20 mouse cellular contexts compared by ENCODE assay signal in genomic region chr16:37906456-37906855, GRCm38 (mm10). TPM values are rescaled to one million over a fixed set of nuclear protein-coding genes. Genes with fewer than 3 reads are reported as not detected.
"Had no signal": no experiment of that assay in that cellular context is flagged by ENCODE, and none has a peak within 500 bp of the region (broad histone marks: within the 10 kb centered on the region; RNA-seq: fewer than 3 reads in every experiment).

No protein-coding gene starts in this region.

- H3K9ac ChIP-seq: liver, embryonic 13.5 days; neural tube, embryonic 13.5 days; stomach, embryonic 15.5 days had no signal

- ATAC-seq: intestine, postnatal 0 days had no signal

- H3K9me3 ChIP-seq: liver, embryonic 13.5 days; neural tube, embryonic 13.5 days; stomach, embryonic 15.5 days had no signal

- H3K4me2 ChIP-seq: liver, embryonic 13.5 days; midbrain, embryonic 11.5 days; neural tube, embryonic 13.5 days; stomach, embryonic 15.5 days had no signal

- H3K4me1 ChIP-seq: liver, embryonic 13.5 days; neural tube, embryonic 13.5 days; stomach, embryonic 15.5 days had no signal

- H3K27me3 ChIP-seq: liver, embryonic 13.5 days; neural tube, embryonic 13.5 days; stomach, embryonic 15.5 days had no signal

- H3K4me3 ChIP-seq: left cerebral cortex, adult 2 months; liver, embryonic 13.5 days; myocyte; neural tube, embryonic 13.5 days; stomach, embryonic 15.5 days had no signal

- H3K36me3 ChIP-seq: liver, embryonic 13.5 days; neural tube, embryonic 13.5 days; stomach, embryonic 15.5 days had no signal

- DNase-seq: layer of hippocampus, postnatal 36 days; liver, embryonic 13.5 days; lung, adult 2 months; lung, postnatal 14 days; lung, postnatal 4 days; midbrain, embryonic 14.5 days; retina, postnatal 1 day; right cerebral cortex, postnatal 25 days; spleen, adult 18-20 months; thymus, postnatal 25 days had no signal

- H3K27ac ChIP-seq: left cerebral cortex, adult 2 months; liver, embryonic 13.5 days; neural tube, embryonic 13.5 days; stomach, embryonic 15.5 days had no signal

RNA-seq across cellular contexts. Expression of gene Gpr156, which starts 9.8 kb away (rescaled TPM):
- polyA plus RNA-seq: liver, adult 2 months; liver, embryonic 16.5 days had no signal

RNA-seq across cellular contexts. Expression of gene Gm36028, which starts 45.5 kb away (rescaled TPM):
- polyA plus RNA-seq: intestine, embryonic 14.5 days; limb, embryonic 11.5 days; liver, embryonic 13.5 days had no signal
